Comparison of ENCODE assay signal across 8 mouse cellular contexts in genomic region chr7:110296889-110297603, GRCm38 (mm10).
A peak's percentile ranks its signal among the peaks of the same experiment; 100 is the strongest.
DNase-seq lines count a peak whose midpoint lies in the region; ATAC-seq lines count a peak whose summit lies in the region.

No protein-coding gene starts in this region.

- no peak overlapping the region for H3K4me3 ChIP-seq in embryonic facial prominence, embryonic 13.5 days

- intact Hi-C loops in heart, postnatal 14 days (cut with DNase I): no loop called here

- H3K4me2 ChIP-seq in embryonic facial prominence, embryonic 13.5 days: peak overlapping the region; percentile 20; the same call in 1 of the 2 replicates

- H3K4me1 ChIP-seq in embryonic facial prominence, embryonic 13.5 days: peaks cover 20% of the 10 kb centered on the region

- peak; percentile 68; the same call in 1 of the 2 replicates for ATAC-seq in embryonic facial prominence, embryonic 13.5 days (ENCODE audit: insufficient number of reproducible peaks, insufficient read depth, low FRiP score, low TSS enrichment, low read depth)
- ATAC-seq in cerebellum, adult (ENCODE audit: insufficient number of reproducible peaks, low FRiP score, low TSS enrichment): no peak

- peak overlapping the region; percentile 81 for H3K27ac ChIP-seq in embryonic facial prominence, embryonic 13.5 days

- no peaks in the 10 kb centered on the region for H3K27me3 ChIP-seq in embryonic facial prominence, embryonic 13.5 days

- peak; percentile 36 to 55 for DNase-seq in adrenal gland, adult 18-20 months (ENCODE audit: low spot score in 2 of 2)
- DNase-seq in heart, postnatal 14 days: peak; percentile 87 to 88
- peak; percentile 72 to 90 for DNase-seq in kidney, postnatal 25 days
- peak; percentile 89 for DNase-seq in mesoderm, embryonic 11.5 days (ENCODE audit: low read depth, low spot score)
- DNase-seq in urinary bladder, postnatal 14 days (ENCODE audit: low spot score): peak; percentile 71
- DNase-seq in frontal cortex, postnatal 10 days (ENCODE audit: low spot score in 2 of 2): no peak

- H3K36me3 ChIP-seq in embryonic facial prominence, embryonic 13.5 days: no peaks in the 10 kb centered on the region

- peaks cover 5% of the 10 kb centered on the region; the same call in 1 of the 2 replicates for H3K9me3 ChIP-seq in embryonic facial prominence, embryonic 13.5 days

- WGBS in embryonic facial prominence, embryonic 13.5 days: 19% methylated on average over 17 of the region's 17 CpGs

- H3K9ac ChIP-seq in embryonic facial prominence, embryonic 13.5 days: peak overlapping the region; percentile 32; the same call in 1 of the 2 replicates

Comparison
In these comparisons a context has a peak if more than half of its experiments do, and no peak if none do; other contexts are left out.
1. DNase-seq: peak in adrenal gland, adult 18-20 months (2 of 2), heart, postnatal 14 days (2 of 2), kidney, postnatal 25 days (2 of 2), mesoderm, embryonic 11.5 days (single experiment) and urinary bladder, postnatal 14 days (single experiment); none in frontal cortex, postnatal 10 days (0 of 2).